Mouse (Mus musculus) CH12.LX (cell line): ENCODE measurements around the gene Camta1. TPM values are rescaled to one million over a fixed set of nuclear protein-coding genes. Genes with fewer than 3 reads are reported as not detected.

Source experiments
- DNase-seq: peaks from one replicate; pipeline ENCODE4 v3.0.0-alpha.2; 2013; ENCODE audit errors: extremely low read depth
- H3K27ac ChIP-seq: 2 replicates; pipeline ENCODE4 v1.5.1; 2012; ENCODE audit warnings: low read depth, mild to moderate bottlenecking, control low read depth, moderate library complexity; ENCODE audit not compliant: insufficient read depth
- H3K27me3 ChIP-seq: replicated peaks from 2 replicates; pipeline ENCODE3; 2012; ENCODE audit warnings: inconsistent platforms
- H3K36me3 ChIP-seq, 2 experiments: replicated peaks in 1 of 2; 2 replicates each; pipeline versions ENCODE3 to v1.6.1; 2012; ENCODE audit warnings: inconsistent platforms in 1 of 2, low read length in 1 of 2, mild to moderate bottlenecking in 1 of 2, mixed read lengths in 1 of 2, moderate library complexity in 1 of 2; ENCODE audit not compliant: control insufficient read depth in 1 of 2, insufficient read depth in 1 of 2
- H3K4me1 ChIP-seq, 2 experiments: 2 replicates each; pipeline ENCODE4 v1.6.1; 2012; ENCODE audit warnings: inconsistent platforms in 1 of 2, moderate library complexity in 1 of 2; ENCODE audit not compliant: insufficient read depth in 2 of 2, control insufficient read depth in 1 of 2
- H3K4me2 ChIP-seq: 2 replicates; pipeline ENCODE4 v1.6.1; 2012; ENCODE audit warnings: low read depth, mild to moderate bottlenecking, control low read depth; ENCODE audit not compliant: poor library complexity, insufficient read depth, severe bottlenecking
- H3K4me3 ChIP-seq, 3 experiments: fragments of 150-350 bp in 1 of 3; sonication (generic) in 1 of 3; replicated peaks in 1 of 3; 2 replicates each; pipeline versions ENCODE3 to v1.5.1; 2011 to 2012; ENCODE audit warnings: low read depth in 2 of 3, low read length in 2 of 3, mild to moderate bottlenecking in 2 of 3, moderate library complexity in 2 of 3, control low read depth in 1 of 3, improper control_type of control experiment in 1 of 3, inconsistent platforms in 1 of 3, mixed read lengths in 1 of 3; ENCODE audit not compliant: poor library complexity in 1 of 3
- H3K79me2 ChIP-seq: replicated peaks from 2 replicates; pipeline ENCODE4 v1.6.1; 2012; ENCODE audit warnings: mild to moderate bottlenecking, moderate library complexity; ENCODE audit not compliant: control insufficient read depth, poor library complexity, insufficient read depth, severe bottlenecking; ENCODE audit errors: extremely low read depth
- H3K9ac ChIP-seq: 2 replicates; pipeline ENCODE4 v1.6.1; 2012; ENCODE audit warnings: low read depth, mild to moderate bottlenecking, control low read depth, moderate library complexity; ENCODE audit not compliant: insufficient read depth
- H3K9me3 ChIP-seq: replicated peaks from 2 replicates; pipeline ENCODE3; 2012; ENCODE audit warnings: low read length, inconsistent platforms, mixed read lengths
- BHLHE40 ChIP-seq: IDR thresholded peaks from 2 replicates; pipeline ENCODE4 v1.6.1; 2011; ENCODE audit warnings: mild to moderate bottlenecking, low read depth, low read length, improper control_type of control experiment
- CHD1 ChIP-seq: IDR thresholded peaks from 2 replicates; pipeline ENCODE4 v1.6.1; 2012; ENCODE audit warnings: low read depth, low read length, improper control_type of control experiment, inconsistent platforms
- ELF1 ChIP-seq: IDR thresholded peaks from 2 replicates; pipeline ENCODE4 v1.6.1; 2014; ENCODE audit warnings: low read depth, mild to moderate bottlenecking, inconsistent platforms, low read length, improper control_type of control experiment
- EP300 ChIP-seq: IDR thresholded peaks from 2 replicates; pipeline ENCODE4 v1.6.1; 2011; ENCODE audit warnings: low read length, improper control_type of control experiment
- HCFC1 ChIP-seq: IDR thresholded peaks from 2 replicates; pipeline ENCODE4 v1.6.1; 2012; ENCODE audit warnings: low read depth, mild to moderate bottlenecking, inconsistent platforms, low read length, improper control_type of control experiment
- MAZ ChIP-seq: IDR thresholded peaks from 2 replicates; pipeline ENCODE4 v1.6.1; 2012; ENCODE audit warnings: low read depth, mild to moderate bottlenecking, inconsistent platforms, low read length, improper control_type of control experiment, moderate library complexity
- MEF2A ChIP-seq: IDR thresholded peaks from 2 replicates; pipeline ENCODE4 v1.6.1; 2014; ENCODE audit warnings: low read depth, mild to moderate bottlenecking, inconsistent platforms, low read length, improper control_type of control experiment, borderline replicate concordance
- MYC ChIP-seq: IDR thresholded peaks from 2 replicates; pipeline ENCODE4 v1.6.1; 2011; ENCODE audit warnings: low read depth, mild to moderate bottlenecking, improper control_type of control experiment, low read length
- POLR2A ChIP-seq: IDR thresholded peaks from 2 replicates; pipeline ENCODE4 v1.6.1; 2011; ENCODE audit warnings: low read depth, mild to moderate bottlenecking, improper control_type of control experiment, low read length
- SIN3A ChIP-seq: IDR thresholded peaks from 2 replicates; pipeline ENCODE4 v1.6.1; 2012; ENCODE audit warnings: low read length, improper control_type of control experiment, inconsistent platforms
- TCF12 ChIP-seq: IDR thresholded peaks from 2 replicates; pipeline ENCODE4 v1.6.1; 2014; ENCODE audit warnings: low read depth, mild to moderate bottlenecking, inconsistent platforms, low read length, improper control_type of control experiment
- UBTF ChIP-seq: IDR thresholded peaks from 2 replicates; pipeline ENCODE4 v1.6.1; 2012; ENCODE audit warnings: low read depth, mild to moderate bottlenecking, inconsistent platforms, low read length, improper control_type of control experiment, moderate library complexity
- USF1 ChIP-seq: IDR thresholded peaks from 2 replicates; pipeline ENCODE4 v1.6.1; 2014; ENCODE audit warnings: low read depth, mild to moderate bottlenecking, inconsistent platforms, low read length, improper control_type of control experiment
- USF2 ChIP-seq: conservative IDR thresholded peaks from 2 replicates; pipeline ENCODE4 v1.6.1; 2011; ENCODE audit warnings: low read depth, low read length, improper control_type of control experiment
- ZC3H11A ChIP-seq: IDR thresholded peaks from 2 replicates; pipeline ENCODE4 v1.6.1; 2012; ENCODE audit warnings: low read depth, mild to moderate bottlenecking, inconsistent platforms, low read length, improper control_type of control experiment
- ZNF384 ChIP-seq: IDR thresholded peaks from 2 replicates; pipeline ENCODE4 v1.6.1; 2012; ENCODE audit warnings: low read depth, low read length, improper control_type of control experiment, inconsistent platforms
- dilution Hi-C: fragments of 300-500 bp; cut with MboI; formaldehyde crosslinking; loops from 2 replicates; pipeline ENCODE4 v1.14.3; 2020; ENCODE audit warnings: low sequenced_read_pairs; ENCODE audit not compliant: extremely low pct_unique_long_range_greater_than_20kb, extremely low pct_ligation_motif_present
- in situ Hi-C: fragments of 300-500 bp; cut with MboI; formaldehyde crosslinking; loops from 3 replicates; pipeline ENCODE4 v1.14.3; 2019; ENCODE audit warnings: low sequenced_read_pairs, low pct_ligation_motif_present, low pct_unique_long_range_greater_than_20kb, mixed read lengths
- polyA plus RNA-seq: library from polyadenylated mRNA; unstranded; fragments of >175 nt; gene quantifications from 2 replicates; pipeline ENCODE4 v1.2.1, GENCODE M21; 2012; ENCODE audit warnings: low read depth; ENCODE audit not compliant: insufficient read length
- total RNA-seq, 2 experiments: library from RNA; depleted of rRNA; stranded (reverse); fragments of 300-350 nt in 1 of 2; fragments of >200 nt in 1 of 2; gene quantifications; 2 replicates each; pipeline ENCODE4 v1.2.3; 2012 to 2014

Gene Camta1
- total and polyA plus RNA-seq, 3 experiments, result 9.9 to 32.5 (median 15.3) TPM

GRCm38 (mm10) chr4:151567105-151567504 is 294.6 kb downstream of the Camta1 start:
- H3K9ac ChIP-seq, result no peak overlapping the region
- H3K27me3 ChIP-seq, result no peaks in the 10 kb centered on the region
- H3K4me3 ChIP-seq, result no peak overlapping the region
- dilution Hi-C loops, result no loop called here
- H3K9me3 ChIP-seq, result peaks cover 90% of the 10 kb centered on the region
- no peak for DNase-seq
- H3K27ac ChIP-seq, result no peak overlapping the region
- in situ Hi-C loops, result no loop called here
- H3K4me1 ChIP-seq, result no peaks in the 10 kb centered on the region
- no peak overlapping the region for H3K4me2 ChIP-seq
- no peaks in the 10 kb centered on the region for H3K36me3 ChIP-seq
- TF ChIP-seq MEF2A (no peak), USF1 (no peak)
- H3K79me2 ChIP-seq, result no peaks in the 10 kb centered on the region

GRCm38 (mm10) chr4:151555505-151555904 is 306.2 kb downstream of the Camta1 start:
- Histone ChIP-seq H3K27me3 (no peaks in the 10 kb centered on the region), H3K27ac (no peak overlapping the region), H3K4me1 (no peaks in the 10 kb centered on the region), H3K79me2 (no peaks in the 10 kb centered on the region), H3K4me3 (no peak overlapping the region), H3K36me3 (no peaks in the 10 kb centered on the region)
- dilution Hi-C loops (no loop called here), in situ Hi-C loops (no loop called here)
- no peak for TF ChIP-seq CHD1
- TF ChIP-seq ZC3H11A, result no peak
- TF ChIP-seq UBTF, result no peak
- TF ChIP-seq BHLHE40, result no peak
- no peak for TF ChIP-seq MYC
- TF ChIP-seq MAZ, result no peak
- TF ChIP-seq EP300, result no peak
- no peak for TF ChIP-seq TCF12
- TF ChIP-seq ELF1, result no peak
- TF ChIP-seq, all 38 proteins: peak for 0
- Histone ChIP-seq H3K4me2 (no peak overlapping the region), H3K9me3 (peaks cover 90% of the 10 kb centered on the region), H3K9ac (no peak overlapping the region)
- no peak for DNase-seq

GRCm38 (mm10) chr4:151549523-151549922 is 312.2 kb downstream of the Camta1 start:
- peaks cover 83% of the 10 kb centered on the region for H3K9me3 ChIP-seq
- H3K27ac ChIP-seq, result no peak overlapping the region
- in situ Hi-C loops (no loop called here), dilution Hi-C loops (no loop called here)
- DNase-seq, result no peak
- H3K4me3 ChIP-seq, result no peak overlapping the region
- H3K79me2 ChIP-seq, result no peaks in the 10 kb centered on the region
- H3K4me1 ChIP-seq, result no peaks in the 10 kb centered on the region
- TF ChIP-seq USF2 (no peak), MEF2A (no peak), POLR2A (no peak), UBTF (no peak), HCFC1 (no peak), ZNF384 (no peak), TCF12 (no peak), SIN3A (no peak)
- no peak overlapping the region for H3K4me2 ChIP-seq
- H3K27me3 ChIP-seq, result no peaks in the 10 kb centered on the region
- no peaks in the 10 kb centered on the region for H3K36me3 ChIP-seq
- H3K9ac ChIP-seq, result no peak overlapping the region
